Mouse (Mus musculus) cerebral cortex, adult 2 months (tissue): Measurements from ENCODE around the gene Otof.

Source experiments
- WGBS: fragments of 180-500 bp; shearing (Covaris S2); methylation state at CpG from one replicate; pipeline ENCODE4 v1.1.7; 2018; 5-methylcytosine and 5-hydroxymethylcytosine counted together

Otof gene

DNA sequence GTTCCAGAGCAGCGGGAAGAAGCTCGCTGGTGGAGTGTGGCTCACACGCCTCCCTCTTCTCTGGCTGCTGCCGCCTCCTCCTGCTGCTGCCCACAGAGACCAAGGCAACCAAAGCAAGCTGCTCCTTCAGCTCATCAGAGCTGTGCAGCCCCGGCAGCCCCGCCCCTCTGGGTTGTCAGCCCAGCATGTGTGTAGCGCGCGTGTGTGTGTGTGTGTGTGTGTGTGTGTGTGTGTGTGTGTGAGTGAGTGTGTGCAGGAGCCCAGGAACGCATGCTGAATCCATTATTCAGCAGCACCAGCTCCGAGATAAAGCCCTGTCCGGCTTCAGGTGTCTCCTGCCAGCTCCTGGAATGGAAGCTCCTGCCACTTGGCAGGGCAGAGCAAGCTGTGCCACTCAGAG, at the start of gene Otof:
TSS of gene Otof (minus strand) at position 112 of the 400 bp plus-strand sequence.
- 18% methylated on average over 12 of the region's 12 CpGs for WGBS

GRCm38 (mm10) chr5:30497299-30497698, 35.6 kb upstream of the Otof start:
- WGBS, result 81% methylated on average over 7 of the region's 7 CpGs

GRCm38 (mm10) chr5:30496821-30497220, 35.1 kb upstream of the Otof start:
- WGBS, result 84% methylated on average over 8 of the region's 8 CpGs

DNA sequence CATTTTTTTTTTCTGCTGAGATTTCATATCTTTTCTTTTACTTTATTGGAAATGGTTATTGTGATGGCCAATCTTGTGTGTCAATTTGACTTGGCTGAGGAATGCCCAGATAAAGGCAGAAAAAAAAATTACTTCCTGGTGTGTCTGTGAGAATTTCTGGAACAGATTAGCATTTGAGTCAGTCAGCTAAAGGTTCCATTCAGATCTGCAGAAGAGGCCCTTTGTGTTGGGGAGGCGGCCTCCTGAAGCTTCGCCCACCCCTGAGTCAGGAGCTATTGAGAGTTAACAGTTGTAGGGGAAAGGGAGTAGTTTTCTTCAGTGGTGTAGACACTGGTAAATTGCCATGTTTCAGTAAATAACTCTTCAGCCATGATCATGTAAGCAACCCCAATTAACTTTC, 33.6 kb upstream of the Otof start:
- 67% methylated on average over 2 of the region's 2 CpGs for WGBS

- 80% methylated on average over 7 of the region's 7 CpGs for WGBS
Observed at GRCm38 (mm10) chr5:30494606-30495005, 32.9 kb upstream of the Otof start.

DNA sequence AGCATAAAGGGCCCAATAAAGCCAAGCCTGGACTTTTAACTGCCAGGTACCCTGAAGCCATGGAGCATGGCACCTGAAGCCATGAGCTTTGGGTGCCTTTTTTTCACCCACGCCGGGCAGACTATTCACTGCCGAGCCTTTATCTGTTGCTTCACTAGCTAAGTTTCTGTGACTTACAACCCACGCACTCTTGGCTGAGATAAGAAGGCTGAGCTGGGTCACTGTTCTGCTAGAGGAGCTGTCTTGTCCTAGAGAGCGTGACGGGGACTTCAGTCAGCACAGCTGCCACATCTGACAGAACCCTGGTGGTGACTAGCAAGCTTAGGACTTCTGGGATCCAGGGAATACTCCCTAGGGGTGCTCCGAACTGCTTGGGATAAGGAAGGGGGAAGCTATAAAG, 32.0 kb upstream of the Otof start:
- WGBS, result 69% methylated on average over 7 of the region's 7 CpGs

DNA sequence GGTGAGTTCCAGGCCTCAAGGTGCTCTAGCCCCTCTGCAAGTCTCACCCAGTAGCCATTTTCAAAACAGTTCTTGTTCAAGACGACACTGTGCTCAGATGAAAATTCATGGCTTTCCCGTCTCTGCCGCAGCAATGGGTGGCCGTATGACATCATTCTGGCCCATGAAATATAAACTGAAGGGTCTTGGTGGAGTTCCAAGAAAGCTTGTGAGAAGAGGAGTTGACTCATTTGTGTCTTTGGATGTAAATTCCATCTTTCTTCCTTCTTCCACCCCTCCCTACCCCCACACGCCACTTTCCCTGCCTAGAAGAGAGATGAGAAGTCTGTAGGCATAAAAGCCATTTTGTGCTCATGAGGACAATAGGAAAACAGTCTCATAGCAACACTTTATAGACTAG, 29.1 kb upstream of the Otof start:
- WGBS, result 45% methylated on average over 5 of the region's 5 CpGs

DNA sequence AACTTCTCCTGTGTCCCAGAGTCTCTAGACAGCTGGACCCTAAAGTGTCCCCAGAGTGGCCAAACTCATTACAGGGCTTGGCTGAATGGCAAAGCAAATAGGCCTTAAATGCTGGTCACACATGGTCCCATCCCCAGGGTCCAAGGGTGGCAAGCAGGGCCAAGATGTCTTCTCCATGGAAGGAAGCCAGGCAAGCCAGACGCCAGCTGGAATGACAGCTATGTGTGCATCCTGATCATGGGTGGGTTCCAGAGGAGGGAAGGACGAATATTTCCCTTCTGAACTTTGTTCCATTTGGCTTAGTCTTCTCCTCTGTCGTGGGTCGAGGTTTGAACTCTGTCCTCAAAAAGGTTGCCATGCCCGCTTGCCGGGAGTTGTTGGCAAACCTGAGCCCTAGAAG, 23.4 kb upstream of the Otof start:
- 80% methylated on average over 6 of the region's 6 CpGs for WGBS

DNA sequence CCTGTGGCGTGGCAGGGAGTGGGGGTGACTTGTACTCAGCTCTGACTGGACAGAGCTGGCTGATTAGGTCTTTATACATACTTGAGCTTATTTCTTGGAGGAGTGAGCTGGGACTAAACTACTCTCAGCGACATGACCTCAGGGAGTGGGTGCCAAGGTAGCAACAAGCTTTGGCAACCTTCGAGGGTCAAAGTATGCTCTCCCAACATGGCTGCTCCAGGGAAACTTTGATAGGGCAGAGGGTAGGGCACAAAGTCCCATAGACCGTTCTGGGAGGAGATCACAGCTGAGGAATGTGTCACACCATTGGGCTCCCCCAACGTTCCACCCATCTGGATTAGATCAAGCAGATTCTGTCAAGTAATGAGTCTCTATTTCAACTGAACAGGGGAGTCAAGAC, 22.9 kb upstream of the Otof start:
- WGBS, result 91% methylated on average over 5 of the region's 5 CpGs

DNA sequence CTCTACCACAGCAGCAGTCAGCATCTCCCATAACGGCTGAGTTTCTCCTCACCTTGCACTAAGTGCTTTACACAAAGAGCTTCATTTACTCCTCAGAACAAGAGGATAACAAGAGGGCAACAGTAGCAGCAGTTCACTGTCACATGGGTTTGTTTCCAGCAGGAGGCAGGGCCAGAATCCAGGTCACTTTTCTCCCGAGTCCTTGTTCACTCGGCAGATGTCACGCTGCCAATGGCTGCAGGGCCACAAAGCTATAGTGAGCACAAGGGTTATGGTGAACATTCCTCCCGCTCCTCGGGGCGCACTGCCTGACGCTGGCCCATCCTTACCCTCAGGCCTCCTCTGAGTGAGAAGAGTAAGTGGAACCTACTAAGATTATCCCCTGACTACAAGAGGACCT, 21.8 kb upstream of the Otof start:
- WGBS, result 73% methylated on average over 8 of the region's 8 CpGs

- 17% methylated on average over 5 of the region's 5 CpGs for WGBS
Observed at GRCm38 (mm10) chr5:30482319-30482718, 20.6 kb upstream of the Otof start.

GRCm38 (mm10) chr5:30476534-30476933, 14.8 kb upstream of the Otof start:
- WGBS, result 39% methylated on average over 10 of the region's 10 CpGs

- 86% methylated on average over 5 of the region's 5 CpGs for WGBS
Observed at GRCm38 (mm10) chr5:30472148-30472547, 10.4 kb upstream of the Otof start.

GRCm38 (mm10) chr5:30470454-30470853, 8.7 kb upstream of the Otof start:
- WGBS, result 71% methylated on average over 6 of the region's 6 CpGs

- 27% methylated on average over 9 of the region's 9 CpGs for WGBS
Observed at GRCm38 (mm10) chr5:30466315-30466714, 4.6 kb upstream of the Otof start.

DNA sequence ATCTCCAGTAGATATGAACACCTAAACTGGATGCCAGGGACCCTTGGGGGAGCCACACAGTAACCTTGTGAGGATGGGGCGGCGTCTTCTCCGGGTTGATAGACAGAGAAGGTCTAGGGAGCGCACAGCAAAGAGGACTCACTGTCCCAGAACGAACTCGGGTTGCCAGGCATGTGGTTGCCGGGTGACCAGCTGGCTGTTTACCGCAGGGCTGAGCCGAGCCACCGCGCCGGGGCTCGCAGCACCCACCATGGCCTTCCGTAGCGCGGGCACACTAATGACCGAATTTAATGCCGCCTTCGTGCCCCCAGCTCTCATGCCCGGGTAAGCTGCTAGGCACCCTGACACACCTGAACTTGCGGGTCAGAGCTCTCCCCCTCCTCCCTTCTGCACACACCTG, 4.1 kb upstream of the Otof start, which contains the start of gene 1700001C02Rik:
TSS of gene 1700001C02Rik (plus strand) at position 187 of the 400 bp plus-strand sequence.
- 18% methylated on average over 21 of the region's 21 CpGs for WGBS

DNA sequence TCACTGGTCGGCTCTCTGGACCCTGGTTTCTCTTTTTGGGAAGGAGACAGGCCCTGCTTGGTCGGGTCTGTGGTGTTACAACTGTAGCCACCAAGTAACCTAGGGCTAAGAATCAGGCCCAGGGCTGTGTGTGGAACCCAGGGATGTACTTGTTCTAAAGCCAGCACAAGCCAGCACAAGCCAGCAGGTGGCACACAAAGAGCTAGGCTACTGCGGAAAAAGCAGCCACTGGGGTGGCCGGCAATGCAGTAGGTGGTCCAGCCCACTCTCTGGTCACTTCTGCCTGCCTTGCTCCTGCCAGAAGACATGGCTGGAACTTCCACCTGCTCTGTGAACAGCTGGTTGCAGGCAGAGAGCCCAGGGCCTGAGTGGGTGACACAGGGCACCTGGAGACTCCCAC, 1.6 kb downstream of the Otof start:
- 47% methylated on average over 4 of the region's 4 CpGs for WGBS

GRCm38 (mm10) chr5:30456056-30456455, 5.7 kb downstream of the Otof start:
- 57% methylated on average over 6 of the region's 6 CpGs for WGBS

- 85% methylated on average over 13 of the region's 13 CpGs for WGBS
Observed at GRCm38 (mm10) chr5:30444327-30444895, 17.3 kb downstream of the Otof start.

- WGBS, result 68% methylated on average over 5 of the region's 5 CpGs
Observed at GRCm38 (mm10) chr5:30442196-30442595, 19.5 kb downstream of the Otof start.

DNA sequence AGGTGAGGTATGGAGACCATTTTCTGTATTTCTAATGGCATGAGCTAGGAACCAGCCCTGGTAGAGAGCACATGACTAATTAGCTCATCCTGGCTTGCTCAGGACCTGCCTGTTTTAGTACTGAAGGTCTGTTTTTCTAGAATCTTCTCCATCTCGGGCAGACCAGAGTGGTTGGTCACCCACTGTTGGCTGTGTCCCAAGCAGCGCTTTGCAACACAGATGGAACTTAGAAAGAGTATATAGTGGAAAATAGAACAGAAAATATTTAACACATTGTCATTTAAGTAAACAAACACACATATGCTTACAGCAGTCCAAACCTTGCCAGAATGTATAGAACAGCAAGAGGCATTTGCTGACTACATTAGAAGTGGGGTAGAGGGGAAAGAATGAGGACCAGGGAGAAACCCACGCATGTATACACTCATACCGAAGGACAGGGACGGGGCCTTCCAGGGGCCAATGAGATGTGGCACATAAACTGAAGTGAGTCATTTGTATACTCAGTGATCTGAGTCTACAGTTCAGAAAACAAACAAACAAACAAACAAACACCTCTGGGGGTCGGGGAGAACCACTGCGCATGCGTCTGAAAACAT, 21.3 kb downstream of the Otof start:
- 81% methylated on average over 8 of the region's 8 CpGs for WGBS

DNA sequence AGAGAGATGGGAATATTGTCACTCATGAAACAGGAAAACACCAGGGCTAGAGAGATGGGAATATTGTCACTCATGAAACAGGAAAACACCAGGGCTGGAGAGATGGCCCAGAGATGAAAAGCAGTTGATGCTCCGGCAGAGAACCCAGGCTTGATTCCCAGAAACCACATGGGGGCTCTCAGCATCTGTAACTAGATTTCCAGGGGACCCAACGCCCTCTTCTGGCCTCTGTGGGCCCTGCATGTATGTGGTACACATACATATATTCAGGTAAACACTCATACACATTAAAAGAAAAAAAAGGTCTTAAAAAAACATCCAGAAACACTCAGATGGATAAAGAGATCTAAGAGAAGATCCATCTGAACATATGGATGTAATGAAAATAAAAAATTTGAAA, 22.8 kb downstream of the Otof start:
- WGBS, result 51% methylated on average over 2 of the region's 2 CpGs

- WGBS, result 83% methylated on average over 6 of the region's 6 CpGs
Observed at GRCm38 (mm10) chr5:30427406-30427805, 34.3 kb downstream of the Otof start.
